Mouse (Mus musculus): ENCODE measurements around the gene Sf3b4.
"Not testable (repeated sequence)": the region's sequence is repeated elsewhere in the genome, so short reads cannot be mapped to it uniquely, and the experiment has no call there.

The Sf3b4 gene

DNA sequence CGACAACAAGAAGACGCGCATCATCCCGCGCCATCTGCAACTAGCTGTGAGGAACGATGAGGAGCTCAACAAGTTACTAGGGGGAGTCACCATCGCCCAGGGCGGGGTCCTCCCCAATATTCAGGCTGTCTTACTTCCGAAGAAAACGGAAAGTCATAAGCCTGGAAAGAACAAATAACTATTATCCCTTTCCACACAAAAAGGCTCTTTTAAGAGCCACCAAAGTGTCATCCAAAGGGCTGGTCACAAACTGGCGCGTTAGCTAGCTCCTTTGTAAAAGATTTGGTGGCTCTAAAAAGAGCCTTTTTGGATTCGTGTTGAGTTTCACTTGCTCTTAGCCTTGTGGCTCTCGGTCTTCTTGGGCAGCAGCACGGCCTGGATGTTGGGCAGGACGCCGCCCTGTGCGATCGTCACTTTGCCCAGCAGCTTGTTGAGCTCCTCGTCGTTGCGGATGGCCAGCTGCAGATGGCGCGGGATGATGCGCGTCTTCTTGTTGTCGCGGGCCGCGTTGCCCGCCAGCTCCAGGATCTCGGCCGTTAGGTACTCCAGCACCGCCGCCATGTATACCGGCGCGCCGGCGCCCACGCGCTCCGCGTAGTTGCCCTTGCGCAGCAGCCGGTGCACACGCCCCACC is 48.1 kb downstream of the Sf3b4 start:
- DNase-seq (ENCODE audit: low spot score): not testable (repeated sequence)

DNA sequence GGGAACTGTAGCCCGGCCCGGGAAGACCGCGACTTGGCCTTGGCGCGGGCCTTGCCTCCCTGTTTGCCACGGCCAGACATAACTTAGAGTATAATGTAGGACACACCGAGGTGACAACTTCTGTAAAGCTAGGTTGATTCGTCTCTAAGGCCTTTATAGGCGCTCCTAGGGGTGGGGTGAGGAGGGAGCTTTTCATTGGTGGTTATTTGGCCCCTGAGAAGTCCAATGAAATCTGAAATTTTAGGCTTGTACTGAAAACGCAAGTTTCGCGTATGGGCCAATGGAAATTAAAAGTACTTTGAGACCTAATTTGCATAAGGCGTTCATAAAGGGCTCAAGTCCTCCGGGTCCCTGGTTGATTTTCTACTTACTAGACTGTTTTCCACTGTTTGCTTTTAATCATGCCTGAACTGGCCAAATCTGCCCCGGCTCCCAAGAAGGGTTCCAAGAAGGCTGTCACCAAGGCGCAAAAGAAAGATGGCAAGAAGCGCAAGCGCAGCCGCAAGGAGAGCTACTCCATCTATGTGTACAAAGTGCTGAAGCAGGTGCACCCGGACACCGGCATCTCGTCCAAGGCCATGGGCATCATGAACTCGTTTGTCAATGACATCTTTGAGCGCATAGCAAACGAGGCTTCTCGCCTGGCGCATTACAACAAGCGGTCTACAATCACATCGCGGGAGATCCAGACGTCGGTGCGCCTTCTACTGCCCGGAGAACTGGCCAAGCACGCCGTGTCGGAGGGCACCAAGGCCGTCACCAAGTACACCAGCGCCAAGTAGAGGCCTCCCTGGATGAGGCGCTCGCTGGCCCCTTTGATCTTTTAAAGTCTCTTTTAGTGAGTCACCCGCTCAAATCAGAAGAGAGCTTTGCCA is 48.9 kb downstream of the Sf3b4 start, which contains the start of the genes Hist2h2ac and Hist2h2be:
Hist2h2ac (minus strand) TSS at position 116 of the 875 bp plus-strand sequence.
Hist2h2be (plus strand) TSS at position 355 of the 875 bp plus-strand sequence.
- peak; percentile 17 for DNase-seq (ENCODE audit: low spot score)

DNA sequence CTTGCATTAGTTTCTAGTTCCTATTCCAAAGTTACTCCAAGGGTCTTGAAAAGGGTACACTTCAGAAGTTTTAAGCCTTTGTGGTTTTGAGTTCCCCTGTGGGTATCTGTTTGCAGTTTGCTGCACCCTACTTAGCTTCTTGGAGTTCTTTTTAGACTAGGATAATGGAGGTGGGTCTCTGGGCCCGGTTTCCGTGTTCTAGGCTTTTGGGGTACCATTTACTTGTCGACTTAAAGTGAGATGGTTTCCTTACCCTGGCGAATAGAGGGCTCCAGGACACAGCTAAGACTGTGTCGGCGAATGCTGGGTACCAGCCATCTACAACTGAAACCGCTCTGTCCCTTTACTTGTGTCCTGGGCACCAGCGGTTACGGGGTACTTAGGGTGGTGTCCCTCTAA is 49.5 kb downstream of the Sf3b4 start:
- no peak for DNase-seq (ENCODE audit: low spot score)

DNA sequence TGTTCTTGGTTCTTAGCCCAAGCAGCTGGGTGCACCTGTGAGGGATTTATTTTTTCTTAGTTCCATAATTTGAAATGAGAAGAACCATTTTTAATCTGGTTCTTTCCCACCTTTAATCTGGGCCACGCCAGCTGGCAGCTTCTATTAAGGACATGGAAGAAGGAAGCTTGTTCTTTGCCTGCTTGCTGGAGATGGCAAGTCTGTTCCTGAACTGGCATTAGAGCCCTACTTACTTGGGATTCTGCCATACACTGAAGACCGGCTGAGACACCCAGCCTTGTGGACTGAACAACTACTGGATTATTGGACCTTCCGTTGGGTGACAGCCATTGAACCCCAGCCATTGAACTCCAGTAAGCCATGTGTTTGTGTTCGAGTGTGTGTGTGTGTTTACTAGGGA is 50.6 kb downstream of the Sf3b4 start:
- DNase-seq (ENCODE audit: low spot score): no peak

DNA sequence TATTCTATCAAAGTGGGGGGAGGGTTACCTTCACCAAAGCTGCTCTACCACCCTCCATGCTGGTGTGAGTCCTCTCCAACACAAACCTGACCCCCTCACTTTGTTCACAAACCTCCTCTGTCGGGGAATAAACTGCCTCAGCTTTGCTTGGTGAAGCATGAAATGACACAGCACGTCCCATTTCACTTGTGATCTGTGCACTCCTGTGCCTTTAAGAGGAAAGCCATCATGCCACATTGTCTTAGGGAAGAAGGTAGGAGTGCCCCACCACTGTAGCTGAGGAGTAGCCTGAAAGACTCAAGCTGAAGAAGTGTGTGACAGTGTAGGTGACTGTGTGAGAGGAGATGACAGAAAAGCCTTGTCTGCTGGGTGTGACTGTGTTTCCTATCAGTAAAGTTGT is 53.3 kb downstream of the Sf3b4 start:
- no peak for DNase-seq (ENCODE audit: low spot score)
